ENCODE assay signal across 10 mouse cellular contexts in the genomic region with DNA sequence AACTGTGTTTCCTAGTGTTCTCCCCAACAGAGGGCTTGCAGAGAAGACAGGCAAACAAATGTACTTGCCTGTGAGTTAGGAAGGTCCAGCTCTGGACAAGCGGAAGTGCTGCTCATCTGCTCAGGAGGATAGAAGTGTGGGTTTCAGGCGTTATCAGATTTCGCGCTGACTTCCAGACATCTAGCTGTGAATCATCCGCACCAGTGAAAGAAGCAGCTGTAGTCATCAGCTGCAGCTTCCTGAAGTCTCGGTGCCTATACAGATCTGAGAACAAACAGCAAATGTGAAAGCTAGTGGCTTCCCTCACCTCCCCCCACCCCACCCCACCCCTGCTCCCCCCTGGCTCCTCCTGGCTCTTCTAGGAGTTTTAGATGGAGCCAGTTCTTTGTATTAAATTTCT.
DNase-seq lines count a peak whose midpoint lies in the region; ATAC-seq and TF ChIP-seq lines count a peak whose summit lies in the region.
"Had no signal": no experiment of that assay in that cellular context is flagged by ENCODE, and none has a peak within 500 bp of the region (broad histone marks: within the 10 kb centered on the region; RNA-seq: fewer than 3 reads in every experiment).

No protein-coding gene starts in this region.

- no peak overlapping the region for H3K4me3 ChIP-seq in forebrain, postnatal 0 days (ENCODE audit: low read depth, low read length)
- no peak overlapping the region for H3K4me3 ChIP-seq in forebrain, embryonic 14.5 days (ENCODE audit: low read depth, low read length)
- H3K4me3 ChIP-seq in midbrain, postnatal 0 days (ENCODE audit: low read depth, low read length), result no peak overlapping the region
- H3K4me3 ChIP-seq in midbrain, embryonic 16.5 days (ENCODE audit: low read depth, low read length), result no peak overlapping the region
- no peak overlapping the region for H3K4me3 ChIP-seq in liver, embryonic 11.5 days (ENCODE audit: low read depth, low read length)
- H3K4me3 ChIP-seq: midbrain, embryonic 10.5 days had no signal

- no peaks in the 10 kb centered on the region for H3K4me1 ChIP-seq in forebrain, postnatal 0 days (ENCODE audit: insufficient read depth)
- no peaks in the 10 kb centered on the region for H3K4me1 ChIP-seq in forebrain, embryonic 14.5 days (ENCODE audit: control insufficient read depth, insufficient read depth, low read length)
- H3K4me1 ChIP-seq in midbrain, postnatal 0 days (ENCODE audit: insufficient read depth, low read length), result no peaks in the 10 kb centered on the region
- H3K4me1 ChIP-seq in midbrain, embryonic 16.5 days (ENCODE audit: control insufficient read depth, insufficient read depth, low read length), result no peaks in the 10 kb centered on the region
- H3K4me1 ChIP-seq in liver, embryonic 11.5 days (replicated peaks; ENCODE audit: control insufficient read depth, insufficient read depth, low read length), result peaks cover 57% of the 10 kb centered on the region

- H3K27me3 ChIP-seq in forebrain, postnatal 0 days (ENCODE audit: insufficient read depth, low read length), result no peaks in the 10 kb centered on the region
- no peaks in the 10 kb centered on the region for H3K27me3 ChIP-seq in forebrain, embryonic 14.5 days (replicated peaks; ENCODE audit: control insufficient read depth, insufficient read depth, low read length)
- H3K27me3 ChIP-seq in midbrain, postnatal 0 days (ENCODE audit: insufficient read depth, low read length), result no peaks in the 10 kb centered on the region
- no peaks in the 10 kb centered on the region for H3K27me3 ChIP-seq in midbrain, embryonic 16.5 days (ENCODE audit: control insufficient read depth, insufficient read depth, low read depth, low read length)
- no peaks in the 10 kb centered on the region for H3K27me3 ChIP-seq in liver, embryonic 11.5 days (replicated peaks; ENCODE audit: control insufficient read depth, insufficient read depth, low read length)

- WGBS in forebrain, postnatal 0 days, result 72% methylated on average over 6 of the region's 6 CpGs
- 74% methylated on average over 6 of the region's 6 CpGs for WGBS in forebrain, embryonic 14.5 days
- 42% methylated on average over 6 of the region's 6 CpGs for WGBS in midbrain, postnatal 0 days
- WGBS in midbrain, embryonic 16.5 days, result 59% methylated on average over 6 of the region's 6 CpGs
- 17% methylated on average over 6 of the region's 6 CpGs for WGBS in liver, embryonic 11.5 days

- no peaks in the 10 kb centered on the region for H3K9me3 ChIP-seq in forebrain, postnatal 0 days (ENCODE audit: low read length)
- H3K9me3 ChIP-seq in forebrain, embryonic 14.5 days (replicated peaks; ENCODE audit: control insufficient read depth, low read length), result no peaks in the 10 kb centered on the region
- no peaks in the 10 kb centered on the region for H3K9me3 ChIP-seq in midbrain, postnatal 0 days (ENCODE audit: low read length)
- H3K9me3 ChIP-seq in midbrain, embryonic 16.5 days (replicated peaks; ENCODE audit: control insufficient read depth, low read length, poor library complexity, severe bottlenecking), result no peaks in the 10 kb centered on the region
- H3K9me3 ChIP-seq in liver, embryonic 11.5 days (ENCODE audit: control insufficient read depth, low read length), result no peaks in the 10 kb centered on the region
- H3K9me3 ChIP-seq: midbrain, embryonic 10.5 days had no signal

- H3K4me2 ChIP-seq in forebrain, postnatal 0 days (ENCODE audit: low read depth), result no peak overlapping the region
- H3K4me2 ChIP-seq in forebrain, embryonic 14.5 days (ENCODE audit: low read length), result no peak overlapping the region
- no peak overlapping the region for H3K4me2 ChIP-seq in midbrain, postnatal 0 days (ENCODE audit: low read depth, low read length, poor library complexity, severe bottlenecking)
- H3K4me2 ChIP-seq in midbrain, embryonic 16.5 days (ENCODE audit: low read length), result no peak overlapping the region
- H3K4me2 ChIP-seq in liver, embryonic 11.5 days, result peak overlapping the region; percentile 43

- DNase-seq in forebrain, postnatal 0 days, result no peak
- no peak for DNase-seq in forebrain, embryonic 14.5 days (ENCODE audit: low spot score)
- DNase-seq in midbrain, postnatal 0 days (ENCODE audit: low spot score), result peak; percentile 35
- DNase-seq in liver, embryonic 11.5 days (ENCODE audit: low spot score), result no peak
- DNase-seq in thymus, postnatal 36 days, result peak; percentile 51 to 60
- DNase-seq in layer of hippocampus, postnatal 36 days, result no peak
- DNase-seq in retina, postnatal 1 day, result no peak
- DNase-seq: kidney, postnatal 4 days had no signal

- no peak overlapping the region for H3K27ac ChIP-seq in forebrain, postnatal 0 days (ENCODE audit: low read depth, low read length)
- H3K27ac ChIP-seq in forebrain, embryonic 14.5 days (ENCODE audit: low read depth, low read length), result no peak overlapping the region
- H3K27ac ChIP-seq in midbrain, postnatal 0 days (ENCODE audit: low read depth, low read length), result no peak overlapping the region
- no peak overlapping the region for H3K27ac ChIP-seq in midbrain, embryonic 16.5 days (ENCODE audit: low read length)
- H3K27ac ChIP-seq in liver, embryonic 11.5 days (ENCODE audit: low read depth, low read length), result peak overlapping the region; percentile 48
- H3K27ac ChIP-seq: midbrain, embryonic 10.5 days had no signal

- peak; percentile 29; the same call in 1 of the 2 replicates for ATAC-seq in forebrain, postnatal 0 days
- no peak for ATAC-seq in forebrain, embryonic 14.5 days
- no peak for ATAC-seq in midbrain, postnatal 0 days (ENCODE audit: low FRiP score)
- ATAC-seq in midbrain, embryonic 16.5 days, result no peak
- peak; percentile 12; the same call in 1 of the 2 replicates for ATAC-seq in liver, embryonic 11.5 days (replicated peaks; ENCODE audit: low FRiP score)

- no peaks in the 10 kb centered on the region for H3K36me3 ChIP-seq in forebrain, postnatal 0 days (ENCODE audit: insufficient read depth)
- no peaks in the 10 kb centered on the region for H3K36me3 ChIP-seq in forebrain, embryonic 14.5 days (ENCODE audit: control insufficient read depth, insufficient read depth, low read length)
- H3K36me3 ChIP-seq in midbrain, postnatal 0 days (ENCODE audit: insufficient read depth, low read length), result no peaks in the 10 kb centered on the region
- H3K36me3 ChIP-seq in midbrain, embryonic 16.5 days (ENCODE audit: control insufficient read depth, insufficient read depth, low read length), result no peaks in the 10 kb centered on the region
- H3K36me3 ChIP-seq in liver, embryonic 11.5 days (ENCODE audit: control insufficient read depth, insufficient read depth, low read length), result no peaks in the 10 kb centered on the region
- H3K36me3 ChIP-seq: midbrain, embryonic 10.5 days had no signal

- TF ChIP-seq CTCF in forebrain, postnatal 0 days (IDR thresholded peaks at IDR 0.05; ENCODE audit: low read depth), result no peak
- TF ChIP-seq CTCF in midbrain, postnatal 0 days (IDR thresholded peaks at IDR 0.05), result no peak

- H3K9ac ChIP-seq in forebrain, postnatal 0 days, result no peak overlapping the region
- H3K9ac ChIP-seq in forebrain, embryonic 14.5 days (ENCODE audit: low read length), result no peak overlapping the region
- H3K9ac ChIP-seq in midbrain, postnatal 0 days (replicated peaks; ENCODE audit: low read length, poor library complexity, severe bottlenecking), result no peak overlapping the region
- no peak overlapping the region for H3K9ac ChIP-seq in midbrain, embryonic 16.5 days (ENCODE audit: low read depth, low read length)
- H3K9ac ChIP-seq in liver, embryonic 11.5 days (ENCODE audit: low read depth, low read length), result no peak overlapping the region

Comparison
In these comparisons a context has a peak if more than half of its experiments do, and no peak if none do; other contexts are left out.
1. ATAC-seq: peak in forebrain, postnatal 0 days (single experiment) and liver, embryonic 11.5 days (single experiment); none in forebrain, embryonic 14.5 days (single experiment), midbrain, postnatal 0 days (single experiment) and midbrain, embryonic 16.5 days (single experiment).
2. DNase-seq: peak in midbrain, postnatal 0 days (single experiment) and thymus, postnatal 36 days (2 of 2); none in forebrain, postnatal 0 days (single experiment), forebrain, embryonic 14.5 days (single experiment), liver, embryonic 11.5 days (single experiment), layer of hippocampus, postnatal 36 days (0 of 2) and retina, postnatal 1 day (single experiment).